Mouse (Mus musculus): ENCODE results near the gene Ap2s1. TPM values are rescaled to one million over a fixed set of nuclear protein-coding genes. Genes with fewer than 3 reads are reported as not detected.
"Not testable (repeated sequence)": the region's sequence is repeated elsewhere in the genome, so short reads cannot be mapped to it uniquely, and the experiment has no call there.

The Ap2s1 gene
- polyA plus RNA-seq, 1 experiment from 2014 or later = 377 TPM

DNA sequence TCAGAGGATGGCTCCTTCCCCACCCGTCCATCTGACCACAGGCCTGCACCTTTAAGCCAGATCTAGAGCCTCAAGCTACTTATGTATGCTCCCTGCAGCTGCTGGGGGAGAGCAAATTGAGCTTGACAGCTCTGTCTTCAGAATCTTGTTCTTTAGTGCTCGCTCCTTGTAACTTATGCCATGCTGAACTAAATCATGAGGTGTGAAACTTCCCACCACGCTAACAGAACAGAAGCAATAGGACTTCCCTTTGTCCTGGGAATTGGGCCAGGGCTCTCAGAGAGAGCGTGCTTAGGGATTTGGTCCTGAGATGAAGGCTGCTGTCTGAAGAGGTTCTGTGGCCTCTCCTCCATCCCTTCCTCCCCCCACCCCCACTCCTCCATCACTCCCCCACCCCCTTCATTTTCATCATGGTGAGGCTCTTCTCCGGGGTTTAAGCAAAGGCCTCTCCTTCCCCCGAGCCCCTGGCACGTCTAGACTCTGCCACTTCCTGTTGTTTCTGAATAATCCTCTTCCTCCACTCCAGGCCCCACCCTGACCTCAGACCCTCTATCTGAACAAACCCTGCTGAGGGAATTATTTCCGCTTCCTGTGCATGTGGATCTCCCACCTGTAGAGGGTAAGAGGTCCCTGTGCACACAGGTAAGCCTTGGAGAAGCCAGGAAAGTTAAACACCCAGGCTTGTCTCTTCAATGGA lies 21.6 kb upstream of the Ap2s1 start:
- H3K4me1 ChIP-seq (replicated peaks; ENCODE audit: control insufficient read depth, insufficient read depth, low read length); ATAC-seq; H3K27ac ChIP-seq (ENCODE audit: low read length); H3K4me3 ChIP-seq (replicated peaks; ENCODE audit: low read length); H3K4me2 ChIP-seq (ENCODE audit: low read length); H3K36me3 ChIP-seq (ENCODE audit: control insufficient read depth, insufficient read depth); H3K9me3 ChIP-seq (ENCODE audit: control insufficient read depth, low read length); H3K27me3 ChIP-seq (replicated peaks; ENCODE audit: control insufficient read depth, insufficient read depth, low read length); H3K9ac ChIP-seq (replicated peaks; ENCODE audit: low read depth, low read length): not testable (repeated sequence)
- WGBS = 43% methylated on average over 8 of the region's 8 CpGs

DNA sequence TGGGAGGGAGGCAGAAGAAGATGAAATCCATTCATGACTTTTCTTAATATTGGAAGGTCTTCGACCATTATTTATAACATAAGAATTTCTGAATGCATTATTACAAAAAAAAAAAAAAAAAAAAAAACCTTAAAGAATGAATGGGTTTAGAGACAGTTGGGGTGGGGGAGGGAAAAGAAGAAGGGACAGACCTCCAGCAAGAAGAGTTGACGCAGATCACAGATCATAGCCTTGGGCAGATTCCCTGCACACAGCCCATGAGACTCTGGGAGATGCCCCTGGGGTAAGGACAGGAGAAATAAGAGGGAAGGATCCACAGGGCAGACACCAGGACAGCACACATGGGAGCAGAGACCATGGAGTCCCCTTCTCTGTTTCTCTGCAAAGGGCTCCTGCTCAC lies 16.6 kb upstream of the Ap2s1 start, which contains the start of gene Ceacam9:
TSS of gene Ceacam9 (plus strand) at position 301 of the 400 bp plus-strand sequence.
- H3K4me3 ChIP-seq (replicated peaks; ENCODE audit: low read length) = no peak within 1 kb of the TSS
- 82% methylated on average over 2 of the region's 2 CpGs for WGBS
- no peaks in the 10 kb centered on the region for H3K27me3 ChIP-seq (replicated peaks; ENCODE audit: control insufficient read depth, insufficient read depth, low read length)
- H3K9ac ChIP-seq (replicated peaks; ENCODE audit: low read depth, low read length) = no peak within 1 kb of the TSS
- H3K4me2 ChIP-seq (ENCODE audit: low read length) = no peak within 1 kb of the TSS
- ATAC-seq = no peak
- no peaks in the 10 kb centered on the region for H3K4me1 ChIP-seq (replicated peaks; ENCODE audit: control insufficient read depth, insufficient read depth, low read length)
- no peaks in the 10 kb centered on the region for H3K36me3 ChIP-seq (ENCODE audit: control insufficient read depth, insufficient read depth)
- no peaks in the 10 kb centered on the region for H3K9me3 ChIP-seq (ENCODE audit: control insufficient read depth, low read length)
- H3K27ac ChIP-seq (ENCODE audit: low read length) = no peak within 1 kb of the TSS

DNA sequence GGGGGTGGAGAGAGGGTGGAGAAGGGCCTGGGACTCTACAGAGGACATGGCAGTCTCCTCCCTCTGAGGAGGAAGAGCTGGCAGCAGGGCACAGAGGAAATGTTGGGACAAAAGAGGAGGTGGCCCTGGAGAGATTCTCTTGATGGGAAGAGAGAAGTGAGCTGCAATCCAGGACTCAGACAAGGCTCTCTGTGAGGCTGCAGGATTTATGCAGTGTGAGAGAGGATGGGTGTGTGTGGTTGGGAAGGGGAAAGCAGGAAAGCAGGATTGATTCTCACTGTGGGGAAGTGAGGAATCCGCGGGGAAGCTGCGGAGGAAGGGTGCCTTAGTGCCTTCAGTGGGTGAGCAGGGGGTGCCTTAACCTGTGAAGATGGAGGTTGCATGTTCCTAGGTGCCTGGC lies 15.7 kb upstream of the Ap2s1 start:
- not testable (repeated sequence) for H3K4me2 ChIP-seq (ENCODE audit: low read length); H3K4me1 ChIP-seq (replicated peaks; ENCODE audit: control insufficient read depth, insufficient read depth, low read length); H3K9ac ChIP-seq (replicated peaks; ENCODE audit: low read depth, low read length); H3K9me3 ChIP-seq (ENCODE audit: control insufficient read depth, low read length); H3K4me3 ChIP-seq (replicated peaks; ENCODE audit: low read length); ATAC-seq; H3K27me3 ChIP-seq (replicated peaks; ENCODE audit: control insufficient read depth, insufficient read depth, low read length); H3K36me3 ChIP-seq (ENCODE audit: control insufficient read depth, insufficient read depth); H3K27ac ChIP-seq (ENCODE audit: low read length)
- WGBS = 60% methylated on average over 3 of the region's 3 CpGs

DNA sequence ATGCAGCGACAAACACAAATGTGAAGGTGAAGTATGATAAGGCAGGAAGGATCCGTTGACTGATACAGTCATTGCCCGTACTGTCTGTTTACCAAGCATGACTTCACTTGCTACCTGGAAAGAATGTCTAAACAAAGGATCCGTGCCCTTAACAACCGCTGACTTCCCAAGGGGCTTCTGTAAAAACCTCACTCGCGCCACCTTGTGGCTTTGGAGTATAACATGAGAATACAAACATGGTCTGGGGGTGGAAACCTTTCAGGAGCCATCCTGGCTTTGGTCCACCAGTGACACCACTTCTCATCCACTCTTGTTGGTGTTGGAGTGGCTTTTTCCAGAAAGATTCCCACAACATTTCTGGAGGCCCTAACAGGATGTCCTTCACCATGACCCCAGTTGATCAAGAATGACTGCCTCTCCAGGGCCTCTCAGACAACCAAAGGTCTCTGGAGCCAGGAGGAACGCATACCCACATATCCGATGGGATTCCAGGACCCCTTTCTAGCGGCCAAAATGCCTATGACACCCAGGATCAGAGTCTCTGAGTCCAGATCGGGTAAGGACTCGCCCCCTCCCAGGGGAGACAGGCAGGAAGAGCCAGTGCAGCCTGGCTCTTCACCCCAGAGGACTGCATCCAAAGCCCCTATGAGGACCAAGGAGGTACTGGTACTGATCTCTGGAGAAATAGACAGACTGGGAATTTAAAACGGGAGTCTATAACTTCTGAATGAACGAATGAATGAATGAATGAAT lies 9.4 kb upstream of the Ap2s1 start:
- no peaks in the 10 kb centered on the region for H3K9me3 ChIP-seq (ENCODE audit: control insufficient read depth, low read length)
- WGBS = 30% methylated on average over 14 of the region's 14 CpGs
- 0 out of 2 replicates have a peak overlapping the region, but pooled peaks have one; percentile 13 for H3K4me3 ChIP-seq (replicated peaks; ENCODE audit: low read length)
- H3K4me1 ChIP-seq (replicated peaks; ENCODE audit: control insufficient read depth, insufficient read depth, low read length) = peaks cover 5% of the 10 kb centered on the region
- H3K27ac ChIP-seq (ENCODE audit: low read length) = 0 out of 2 replicates have a peak overlapping the region, but pooled peaks have one; percentile 12
- 0 out of 2 replicates have a peak, but pooled peaks have one; percentile 18 for ATAC-seq
- no peaks in the 10 kb centered on the region for H3K36me3 ChIP-seq (ENCODE audit: control insufficient read depth, insufficient read depth)
- H3K9ac ChIP-seq (replicated peaks; ENCODE audit: low read depth, low read length) = no peak overlapping the region; the same call in 1 of the 2 replicates
- no peaks in the 10 kb centered on the region for H3K27me3 ChIP-seq (replicated peaks; ENCODE audit: control insufficient read depth, insufficient read depth, low read length)
- peak overlapping the region; percentile 34; the same call in 1 of the 2 replicates for H3K4me2 ChIP-seq (ENCODE audit: low read length)

DNA sequence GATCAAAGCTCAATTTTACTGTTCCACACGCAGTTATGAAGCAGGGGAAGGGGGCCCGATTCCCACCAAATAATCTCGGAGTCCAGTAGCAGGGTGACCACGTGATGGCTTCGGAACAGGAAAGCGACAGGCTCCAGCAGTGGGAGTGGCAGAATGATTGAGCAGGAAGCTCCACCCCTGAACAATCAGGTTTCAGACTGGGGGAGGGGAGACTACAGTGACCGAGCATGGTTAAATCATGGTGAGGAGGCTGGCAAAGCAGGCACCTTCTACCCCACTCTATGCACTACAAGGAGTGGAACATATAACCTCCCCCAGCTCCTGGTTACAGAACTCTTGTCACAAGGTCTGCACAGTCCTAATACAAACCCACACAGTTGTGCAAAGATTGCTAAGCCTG lies 8.6 kb upstream of the Ap2s1 start:
- not testable (repeated sequence) for H3K27me3 ChIP-seq (replicated peaks; ENCODE audit: control insufficient read depth, insufficient read depth, low read length); H3K4me1 ChIP-seq (replicated peaks; ENCODE audit: control insufficient read depth, insufficient read depth, low read length); ATAC-seq; H3K4me2 ChIP-seq (ENCODE audit: low read length); H3K4me3 ChIP-seq (replicated peaks; ENCODE audit: low read length); H3K27ac ChIP-seq (ENCODE audit: low read length); H3K9me3 ChIP-seq (ENCODE audit: control insufficient read depth, low read length); H3K36me3 ChIP-seq (ENCODE audit: control insufficient read depth, insufficient read depth); H3K9ac ChIP-seq (replicated peaks; ENCODE audit: low read depth, low read length)
- 7% methylated on average over 7 of the region's 7 CpGs for WGBS

DNA sequence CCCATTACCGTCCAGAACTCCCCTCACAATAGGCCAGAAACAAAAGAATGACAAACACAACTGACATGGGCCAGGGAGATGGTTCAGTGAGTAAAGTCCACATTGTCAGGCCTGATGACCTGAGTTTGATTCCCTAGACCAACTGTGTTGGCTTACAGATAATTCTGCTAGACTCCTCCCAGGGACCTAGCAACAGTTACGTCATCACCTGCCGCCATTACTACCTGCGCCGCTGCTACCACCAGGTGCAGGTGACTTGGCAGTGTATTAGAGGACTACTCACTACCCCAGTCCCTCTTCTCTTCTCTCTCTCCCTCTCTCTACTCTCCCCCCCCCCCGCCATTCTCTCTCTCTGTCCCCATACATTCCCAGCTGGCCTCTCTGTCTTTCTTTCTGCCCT lies 7.4 kb upstream of the Ap2s1 start:
- Histone ChIP-seq H3K36me3 (ENCODE audit: control insufficient read depth, insufficient read depth) (no peaks in the 10 kb centered on the region), H3K27ac (ENCODE audit: low read length) (no peak overlapping the region), H3K9ac (replicated peaks; ENCODE audit: low read depth, low read length) (no peak overlapping the region), H3K9me3 (ENCODE audit: control insufficient read depth, low read length) (no peaks in the 10 kb centered on the region), H3K4me1 (replicated peaks; ENCODE audit: control insufficient read depth, insufficient read depth, low read length) (peaks cover 5% of the 10 kb centered on the region), H3K27me3 (replicated peaks; ENCODE audit: control insufficient read depth, insufficient read depth, low read length) (no peaks in the 10 kb centered on the region), H3K4me3 (replicated peaks; ENCODE audit: low read length) (no peak overlapping the region), H3K4me2 (ENCODE audit: low read length) (no peak overlapping the region)
- WGBS = 89% methylated on average over 5 of the region's 6 CpGs
- no peak for ATAC-seq

DNA sequence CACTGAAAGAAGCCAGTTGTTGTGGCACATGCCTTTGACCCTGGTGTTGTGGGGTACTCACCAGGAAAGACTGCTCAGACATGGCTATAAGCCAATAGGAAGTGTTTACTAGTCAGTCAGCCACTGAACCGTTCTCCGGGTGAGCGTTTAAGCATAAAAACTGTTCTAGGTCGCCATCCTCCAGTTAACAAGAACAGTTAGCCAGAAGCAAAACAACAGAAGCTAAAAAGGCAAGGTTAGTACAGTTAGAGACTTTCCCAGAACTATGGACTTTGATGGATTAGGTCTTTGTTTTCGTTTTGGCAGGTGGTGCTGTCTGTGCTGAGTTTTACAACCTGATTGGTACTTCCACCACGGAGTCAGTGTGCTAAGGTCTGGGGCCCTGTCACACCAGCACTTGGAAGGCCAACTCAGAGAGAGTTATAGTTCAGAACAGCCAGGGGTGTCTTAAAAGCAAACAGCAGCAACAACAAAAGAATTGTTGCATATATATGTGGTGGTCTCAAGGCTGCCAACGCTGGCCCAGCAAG lies 6.3 kb upstream of the Ap2s1 start:
- Histone ChIP-seq H3K4me3 (replicated peaks; ENCODE audit: low read length) (no peak overlapping the region), H3K9ac (replicated peaks; ENCODE audit: low read depth, low read length) (no peak overlapping the region), H3K27ac (ENCODE audit: low read length) (no peak overlapping the region), H3K9me3 (ENCODE audit: control insufficient read depth, low read length) (no peaks in the 10 kb centered on the region), H3K4me1 (replicated peaks; ENCODE audit: control insufficient read depth, insufficient read depth, low read length) (peaks cover 5% of the 10 kb centered on the region), H3K27me3 (replicated peaks; ENCODE audit: control insufficient read depth, insufficient read depth, low read length) (no peaks in the 10 kb centered on the region), H3K36me3 (ENCODE audit: control insufficient read depth, insufficient read depth) (no peaks in the 10 kb centered on the region), H3K4me2 (ENCODE audit: low read length) (no peak overlapping the region)
- no peak for ATAC-seq
- 70% methylated on average over 7 of the region's 7 CpGs for WGBS

DNA sequence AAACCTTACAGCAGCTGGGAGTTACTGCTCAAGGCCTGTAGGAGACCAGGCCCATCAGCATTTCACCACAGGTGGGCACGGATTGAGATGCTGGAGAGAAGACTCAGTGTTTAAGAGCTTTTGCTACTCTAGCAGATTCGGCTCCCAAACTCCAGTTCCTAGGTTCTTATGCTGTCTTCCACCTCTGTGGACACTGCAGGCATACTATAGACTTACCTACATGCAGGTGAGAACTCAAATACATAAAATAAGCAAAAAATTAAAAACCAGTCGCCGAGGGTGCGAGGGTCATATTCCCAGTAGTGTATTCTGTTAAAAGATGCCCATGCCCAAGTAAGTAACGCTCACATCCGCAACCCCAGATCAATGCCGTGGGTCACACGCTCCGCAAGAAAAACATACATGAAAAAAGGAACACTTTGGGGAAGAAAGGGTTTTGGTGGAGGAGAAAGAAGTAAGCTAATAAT lies 571 bp upstream of the Ap2s1 start:
- Histone ChIP-seq H3K4me1 (replicated peaks; ENCODE audit: control insufficient read depth, insufficient read depth, low read length) (peaks cover 16% of the 10 kb centered on the region), H3K4me2 (ENCODE audit: low read length) (peak overlapping the region; percentile 51), H3K27me3 (replicated peaks; ENCODE audit: control insufficient read depth, insufficient read depth, low read length) (no peaks in the 10 kb centered on the region), H3K9ac (replicated peaks; ENCODE audit: low read depth, low read length) (peak overlapping the region; percentile 25; the same call in 1 of the 2 replicates), H3K4me3 (replicated peaks; ENCODE audit: low read length) (peak overlapping the region; percentile 86), H3K36me3 (ENCODE audit: control insufficient read depth, insufficient read depth) (no peaks in the 10 kb centered on the region), H3K9me3 (ENCODE audit: control insufficient read depth, low read length) (no peaks in the 10 kb centered on the region), H3K27ac (ENCODE audit: low read length) (no peak overlapping the region)
- WGBS = 42% methylated on average over 10 of the region's 10 CpGs
- peak; percentile 24 for ATAC-seq

DNA sequence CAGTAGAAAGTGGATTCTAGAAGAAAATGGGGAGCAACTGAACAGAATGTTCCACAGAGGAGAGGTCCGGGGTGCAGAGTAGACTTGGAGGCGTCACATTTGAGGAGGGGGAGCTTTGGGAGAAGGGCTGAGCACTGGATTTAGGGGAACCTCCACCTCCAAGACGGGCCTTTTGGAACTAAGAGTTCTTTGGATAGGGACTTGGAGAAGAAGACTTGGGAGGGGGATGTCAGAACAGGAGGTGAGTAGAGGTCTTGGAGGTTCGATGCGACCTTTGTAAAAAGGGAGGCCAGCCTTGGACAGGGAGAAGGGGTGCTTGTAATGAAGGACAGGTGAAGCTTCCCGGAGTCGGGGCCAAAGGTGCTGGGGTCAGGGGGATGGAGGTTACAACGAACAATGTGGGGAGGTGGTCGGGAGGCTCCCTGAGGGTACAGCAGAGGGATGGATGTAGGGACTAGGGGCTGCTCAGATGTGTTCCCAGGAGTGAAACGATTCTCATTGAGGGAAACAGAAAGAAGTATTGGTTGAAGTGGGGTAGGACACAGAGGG lies 920 bp downstream of the Ap2s1 start:
- ATAC-seq = no peak
- Histone ChIP-seq H3K27ac (ENCODE audit: low read length) (no peak overlapping the region), H3K9ac (replicated peaks; ENCODE audit: low read depth, low read length) (peak overlapping the region; percentile 90), H3K4me2 (ENCODE audit: low read length) (peak overlapping the region; percentile 95), H3K36me3 (ENCODE audit: control insufficient read depth, insufficient read depth) (peaks cover 6% of the 10 kb centered on the region), H3K4me1 (replicated peaks; ENCODE audit: control insufficient read depth, insufficient read depth, low read length) (peaks cover 16% of the 10 kb centered on the region), H3K4me3 (replicated peaks; ENCODE audit: low read length) (peak overlapping the region; percentile 86), H3K9me3 (ENCODE audit: control insufficient read depth, low read length) (no peaks in the 10 kb centered on the region), H3K27me3 (replicated peaks; ENCODE audit: control insufficient read depth, insufficient read depth, low read length) (no peaks in the 10 kb centered on the region)
- 59% methylated on average over 10 of the region's 10 CpGs for WGBS
